Mouse (Mus musculus): ENCODE data around the gene Lgr5.

DNA sequence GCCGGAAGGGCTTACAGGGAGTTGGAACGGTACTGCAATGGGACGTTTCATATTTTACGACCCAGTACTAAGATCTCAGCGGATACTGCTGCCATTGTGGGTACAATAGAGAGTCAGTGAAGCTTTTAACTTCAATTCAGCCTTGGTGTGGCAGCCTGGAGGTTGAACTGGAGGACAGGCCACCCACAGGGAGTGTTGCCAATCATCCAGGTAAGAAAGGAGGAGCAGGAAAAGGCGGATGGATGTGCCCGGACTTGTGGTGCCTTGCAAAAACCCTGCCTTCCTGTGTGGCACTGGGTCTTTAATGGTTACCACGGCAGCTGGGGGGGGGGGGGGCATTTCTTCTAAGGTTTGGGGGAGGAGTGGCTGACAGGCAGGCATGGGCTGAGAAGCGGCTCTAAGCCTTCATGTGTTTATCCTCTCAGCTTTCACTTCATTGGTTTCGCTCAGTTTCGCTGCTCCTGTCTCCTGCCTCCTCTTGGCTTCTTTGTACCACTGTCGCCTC, 30.8 kb downstream of the Lgr5 start:
- TF ChIP-seq CTCF (IDR thresholded peaks at IDR 0.05; ENCODE audit: low read depth, low read length) (no peak), TAL1 (conservative IDR thresholded peaks at IDR 0.05; ENCODE audit: low read depth, low read length) (no peak), POLR2AphosphoS5 (IDR thresholded peaks at IDR 0.05; ENCODE audit: insufficient replicate concordance, low read depth, low read length) (no peak), GATA1 (IDR thresholded peaks at IDR 0.05; ENCODE audit: borderline replicate concordance, low read length) (no peak)
